23 mouse cellular contexts compared by ENCODE assay signal in the genomic region with DNA sequence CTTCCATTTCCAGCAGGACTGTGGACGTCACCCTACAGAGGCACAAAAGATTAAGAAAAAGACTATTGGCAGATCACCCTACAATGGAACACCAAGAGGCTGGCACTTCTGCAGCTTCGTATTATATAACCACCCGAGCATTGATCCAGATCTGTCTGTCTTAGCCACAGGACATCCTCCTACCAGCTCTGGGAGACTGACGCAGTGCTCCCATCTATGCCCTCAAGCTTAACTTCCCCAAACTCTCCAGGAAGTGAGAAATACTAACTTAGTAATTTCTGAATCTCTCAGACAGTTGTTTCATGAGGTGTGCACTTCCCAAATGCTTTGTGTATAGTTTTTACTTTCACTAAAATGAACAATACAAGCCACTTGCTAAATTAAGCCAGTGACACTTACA.
DNase-seq lines count a peak whose midpoint lies in the region; ATAC-seq lines count a peak whose summit lies in the region.
"Had no signal": no experiment of that assay in that cellular context is flagged by ENCODE, and none has a peak within 500 bp of the region (broad histone marks: within the 10 kb centered on the region; RNA-seq: fewer than 3 reads in every experiment).

No protein-coding gene starts in this region.

- H3K4me3 ChIP-seq in heart, embryonic 16.5 days (ENCODE audit: low read length) = no peak overlapping the region
- no peak overlapping the region for H3K4me3 ChIP-seq in kidney, embryonic 15.5 days (replicated peaks)
- H3K4me3 ChIP-seq: embryonic facial prominence, embryonic 10.5 days; forebrain, embryonic 13.5 days; hindbrain, embryonic 13.5 days had no signal

- no peak overlapping the region; the same call in 1 of the 2 replicates for H3K9ac ChIP-seq in heart, embryonic 16.5 days (ENCODE audit: low read length)
- no peak overlapping the region for H3K9ac ChIP-seq in kidney, embryonic 15.5 days
- H3K9ac ChIP-seq: forebrain, embryonic 13.5 days; forebrain, postnatal 0 days; hindbrain, embryonic 13.5 days had no signal

- no peak for DNase-seq in heart, postnatal 36 days
- DNase-seq in kidney, adult 8-10 months = no peak
- no peak for DNase-seq in MN1 (ENCODE audit: low spot score)
- DNase-seq in spleen, adult 12 weeks (ENCODE audit: low spot score) = no peak
- DNase-seq: adrenal gland, postnatal 10 days; B cell, adult 2 months; cerebellum, adult 11-12 months; cerebellum, adult 9-10 months; cerebellum, postnatal 25 days; forebrain, postnatal 0 days; gastrocnemius, postnatal 36 days; heart, postnatal 14 days had no signal

- 69% methylated on average over 4 of the region's 4 CpGs for WGBS in heart, embryonic 16.5 days
- 91% methylated on average over 4 of the region's 4 CpGs for WGBS in kidney, embryonic 15.5 days

- H3K27ac ChIP-seq in heart, embryonic 16.5 days (ENCODE audit: low read length) = peak overlapping the region; percentile 71
- H3K27ac ChIP-seq in kidney, embryonic 15.5 days = 0 out of 2 replicates have a peak overlapping the region, but pooled peaks have one; percentile 13
- H3K27ac ChIP-seq: embryonic facial prominence, embryonic 10.5 days; forebrain, embryonic 13.5 days; hindbrain, embryonic 13.5 days; hindbrain, postnatal 0 days had no signal

- no peak for ATAC-seq in heart, embryonic 16.5 days (replicated peaks; ENCODE audit: extremely low read depth, insufficient read depth, low FRiP score)
- ATAC-seq in kidney, embryonic 15.5 days (replicated peaks; ENCODE audit: low FRiP score) = no peak
- peak; percentile 94 for ATAC-seq in common myeloid progenitor, adult 5-6 weeks (replicated peaks; ENCODE audit: low read depth, poor library complexity, severe bottlenecking)
- 0 out of 2 replicates have a peak, but pooled peaks have one; percentile 21 for ATAC-seq in megakaryocyte, adult 5-6 weeks (ENCODE audit: poor library complexity, severe bottlenecking)
- ATAC-seq: CD4-positive, CD25-positive, alpha-beta regulatory T cell, adult 4 months; forebrain, embryonic 13.5 days; forebrain, postnatal 0 days; hindbrain, postnatal 0 days had no signal

- H3K4me2 ChIP-seq in heart, embryonic 16.5 days (ENCODE audit: low read depth, low read length) = no peak overlapping the region
- H3K4me2 ChIP-seq in kidney, embryonic 15.5 days = no peak overlapping the region
- H3K4me2 ChIP-seq: forebrain, embryonic 13.5 days; heart, embryonic 11.5 days; hindbrain, embryonic 13.5 days had no signal

- 0 out of 2 replicates have a peak, but pooled peaks cover 3% of the 10 kb centered on the region for H3K9me3 ChIP-seq in heart, embryonic 16.5 days (replicated peaks; ENCODE audit: control insufficient read depth, low read length)
- no peaks in the 10 kb centered on the region for H3K9me3 ChIP-seq in kidney, embryonic 15.5 days (replicated peaks)
- H3K9me3 ChIP-seq: embryonic facial prominence, embryonic 10.5 days; forebrain, embryonic 13.5 days; hindbrain, embryonic 13.5 days had no signal

- no peaks in the 10 kb centered on the region for H3K27me3 ChIP-seq in heart, embryonic 16.5 days (ENCODE audit: control insufficient read depth, insufficient read depth, low read length)
- H3K27me3 ChIP-seq in kidney, embryonic 15.5 days = no peaks in the 10 kb centered on the region
- H3K27me3 ChIP-seq: forebrain, embryonic 13.5 days; hindbrain, embryonic 13.5 days had no signal

- intact Hi-C loops in heart, postnatal 36 days (cut with DNase I) = no loop called here

- H3K4me1 ChIP-seq in heart, embryonic 16.5 days (ENCODE audit: control insufficient read depth, insufficient read depth, low read length) = peaks cover 25% of the 10 kb centered on the region
- peaks cover 15% of the 10 kb centered on the region for H3K4me1 ChIP-seq in kidney, embryonic 15.5 days
- H3K4me1 ChIP-seq: forebrain, embryonic 13.5 days had no signal

- H3K36me3 ChIP-seq in heart, embryonic 16.5 days (ENCODE audit: control insufficient read depth, insufficient read depth) = no peaks in the 10 kb centered on the region
- H3K36me3 ChIP-seq in kidney, embryonic 15.5 days = no peaks in the 10 kb centered on the region
- H3K36me3 ChIP-seq: embryonic facial prominence, embryonic 10.5 days; G1E; hindbrain, embryonic 13.5 days had no signal

Comparison
In these comparisons a context has a peak if more than half of its experiments do, and no peak if none do; other contexts are left out.
1. ATAC-seq: peak in common myeloid progenitor, adult 5-6 weeks (single experiment) and megakaryocyte, adult 5-6 weeks (single experiment); none in heart, embryonic 16.5 days (single experiment) and kidney, embryonic 15.5 days (single experiment).